Mouse (Mus musculus): ENCODE data around the gene Smug1.

The Smug1 gene

DNA sequence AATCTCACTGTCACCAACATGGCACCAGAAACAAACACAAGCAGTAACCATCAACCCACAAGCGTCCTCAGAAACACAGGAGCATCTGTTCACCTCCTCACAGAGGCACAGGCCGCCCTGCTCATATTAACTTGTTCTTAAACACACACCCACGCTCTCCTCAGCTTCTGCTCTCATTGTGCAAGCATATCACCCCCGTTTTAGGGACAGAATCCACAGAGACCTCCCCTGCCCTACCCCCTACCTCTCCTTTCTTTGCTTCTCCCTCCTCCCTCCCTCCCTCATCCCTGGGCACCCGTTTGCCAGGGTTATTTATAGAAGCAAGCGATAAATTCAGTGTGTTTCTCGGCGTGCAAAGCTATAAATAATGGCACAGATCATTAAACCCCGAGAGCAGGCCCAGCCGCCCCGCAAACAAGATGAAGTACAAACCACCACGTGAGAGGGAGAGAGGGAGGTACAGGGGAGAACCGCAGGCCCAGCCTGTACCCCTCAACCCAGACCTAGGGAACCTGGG lies 31.4 kb downstream of the Smug1 start:
- DNase-seq: peak; percentile 30

DNA sequence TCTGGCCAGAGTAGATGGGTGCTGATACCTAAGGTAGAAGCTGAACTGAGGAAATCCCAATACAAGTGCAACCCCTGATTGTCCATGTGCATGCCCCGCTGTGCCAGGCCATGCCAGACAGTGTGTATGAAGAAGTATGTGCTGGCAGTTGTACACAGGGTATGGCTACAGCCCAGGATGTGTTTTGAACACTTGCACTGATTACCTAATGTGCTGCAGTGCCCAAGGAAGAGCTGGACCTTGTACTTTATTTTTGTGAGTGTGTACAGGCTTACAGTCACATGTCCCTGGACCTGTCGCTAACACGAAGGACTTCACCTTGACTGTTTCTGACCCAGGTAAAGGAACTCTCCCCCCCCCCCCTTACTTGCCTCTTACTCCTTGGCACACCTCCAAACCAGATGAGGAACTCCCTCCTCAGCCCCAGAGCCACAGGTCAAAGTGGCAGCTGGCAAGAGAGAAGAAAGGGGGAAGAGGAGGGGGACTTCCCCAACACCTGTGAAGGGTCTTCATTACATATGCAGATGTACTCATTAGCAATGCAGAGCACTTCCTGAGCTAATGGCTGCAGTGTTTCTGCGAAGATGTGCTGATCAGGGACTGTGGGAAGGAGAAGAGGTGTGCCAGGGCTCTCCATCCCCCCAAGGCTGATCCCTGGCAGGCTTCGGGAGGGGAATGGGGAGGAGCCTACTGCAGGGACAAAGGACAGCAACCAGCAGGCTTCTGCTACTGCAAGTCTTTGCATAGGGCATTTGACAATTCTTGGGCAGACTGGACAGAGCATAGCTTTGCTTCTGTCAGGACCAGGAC lies 32.4 kb downstream of the Smug1 start:
- no peak for DNase-seq

DNA sequence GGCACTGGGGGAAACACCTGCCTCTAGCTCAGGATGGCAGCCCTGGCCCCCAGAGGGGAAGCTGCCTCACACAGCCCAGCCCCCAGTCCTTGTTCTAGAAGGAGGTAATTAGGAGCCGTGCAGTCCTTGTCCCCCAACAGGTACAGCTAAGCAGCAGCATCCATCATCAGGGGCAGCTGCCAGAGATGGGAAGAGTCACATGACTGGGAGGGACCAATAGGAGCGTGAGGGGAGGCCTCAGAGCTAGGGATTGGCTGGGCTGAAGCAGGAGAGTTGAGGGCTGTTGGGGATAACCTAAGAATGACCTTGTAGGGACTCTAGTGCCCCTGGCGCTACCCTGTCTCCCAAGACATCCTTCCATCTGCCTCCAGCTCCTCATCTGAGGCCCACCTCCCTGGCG lies 33.1 kb downstream of the Smug1 start:
- no peak for DNase-seq

DNA sequence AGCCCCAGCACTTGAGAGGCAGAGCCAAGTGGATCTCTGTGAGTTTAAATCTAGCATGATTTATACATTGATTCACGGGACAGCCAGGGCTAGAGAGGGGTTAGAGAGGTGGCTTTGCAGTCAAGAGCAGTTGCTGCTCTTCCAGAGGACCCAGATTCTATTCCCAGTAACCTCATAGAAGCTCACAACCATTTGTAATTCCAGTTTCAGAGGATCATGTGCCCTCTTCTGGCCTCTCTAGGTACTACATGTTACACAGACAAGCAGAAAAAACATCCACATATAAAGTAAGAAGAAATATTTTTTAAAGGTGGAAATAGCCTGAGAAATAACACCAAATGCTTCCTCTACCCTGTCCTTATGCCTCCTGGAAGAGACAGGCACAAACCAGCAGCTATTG lies 36.2 kb downstream of the Smug1 start:
- DNase-seq: no peak

DNA sequence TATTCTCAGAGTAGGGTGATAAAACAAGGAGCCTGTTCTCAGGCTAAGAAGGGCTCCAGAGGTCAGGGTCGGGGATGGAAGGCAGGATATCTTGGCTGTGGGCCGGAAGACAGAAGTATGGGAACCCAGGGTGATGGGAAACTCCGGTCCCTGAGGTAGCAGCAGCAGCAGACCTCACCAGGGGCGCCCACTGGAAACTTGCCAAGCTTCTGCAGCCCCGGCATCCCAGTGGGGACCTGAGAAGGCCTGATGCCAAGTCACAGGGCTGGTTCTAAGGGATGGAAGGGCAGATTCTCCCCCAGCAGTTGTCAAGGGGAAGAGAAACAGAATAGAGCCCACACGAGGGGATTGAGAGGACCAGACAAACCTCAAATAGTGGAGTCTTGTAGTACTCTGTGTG lies 37.6 kb downstream of the Smug1 start:
- no peak for DNase-seq

DNA sequence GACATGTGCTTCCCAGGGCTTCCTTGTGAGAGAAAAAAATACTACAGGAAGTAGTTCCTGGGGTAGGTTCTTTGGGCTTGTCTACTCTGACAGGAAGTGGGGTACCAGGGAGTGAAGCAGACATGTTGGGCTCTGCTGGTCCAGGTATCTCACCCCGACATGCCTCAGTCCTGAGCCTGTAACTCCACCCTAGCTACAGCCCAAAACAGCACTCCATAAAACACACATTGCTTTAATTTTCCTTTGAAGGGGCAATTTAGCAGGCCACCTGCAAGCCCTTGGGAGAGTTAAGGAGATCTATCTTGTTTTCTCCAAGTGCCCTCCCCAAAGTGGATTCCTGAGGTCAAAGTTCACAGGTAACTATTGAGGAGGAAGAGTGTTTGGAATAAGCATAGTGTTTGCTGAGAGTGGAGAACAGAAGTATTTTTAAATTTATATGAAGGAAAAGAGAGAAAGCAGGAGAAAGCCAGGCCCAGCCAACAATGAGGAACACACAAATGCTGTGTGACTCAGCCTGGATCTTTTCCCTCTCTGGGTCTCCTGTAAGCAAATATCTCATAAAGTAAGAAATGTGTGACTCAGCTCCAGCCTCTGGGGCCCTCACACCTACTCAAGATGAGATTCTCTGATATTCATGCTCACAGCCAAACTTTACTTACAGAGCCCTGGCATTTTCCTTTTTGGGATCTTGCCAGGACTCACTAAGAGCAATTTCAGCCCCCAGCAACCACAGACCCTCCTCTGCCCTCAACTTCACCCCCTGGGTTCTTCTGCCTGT lies 38.6 kb downstream of the Smug1 start:
- no peak for DNase-seq

DNA sequence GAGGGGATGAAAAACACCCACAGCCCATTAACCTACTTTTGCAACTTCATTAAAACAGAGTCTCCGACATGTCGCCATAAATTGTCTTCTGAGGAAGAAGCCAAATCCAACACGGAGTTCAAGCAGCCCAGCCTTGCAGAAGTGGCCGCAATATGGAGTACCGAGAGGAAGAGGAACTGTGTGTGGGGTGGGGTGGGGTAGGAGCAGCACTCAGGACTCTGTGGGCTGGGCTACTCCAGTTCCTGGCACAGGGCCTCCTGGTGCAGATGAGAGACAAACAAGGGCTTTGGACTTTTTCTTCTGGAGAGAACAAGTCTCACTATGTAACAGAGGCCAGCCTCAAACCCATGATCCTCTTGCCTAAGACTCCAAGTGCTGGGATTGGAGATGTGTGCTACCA lies 40.9 kb downstream of the Smug1 start:
- no peak for DNase-seq

DNA sequence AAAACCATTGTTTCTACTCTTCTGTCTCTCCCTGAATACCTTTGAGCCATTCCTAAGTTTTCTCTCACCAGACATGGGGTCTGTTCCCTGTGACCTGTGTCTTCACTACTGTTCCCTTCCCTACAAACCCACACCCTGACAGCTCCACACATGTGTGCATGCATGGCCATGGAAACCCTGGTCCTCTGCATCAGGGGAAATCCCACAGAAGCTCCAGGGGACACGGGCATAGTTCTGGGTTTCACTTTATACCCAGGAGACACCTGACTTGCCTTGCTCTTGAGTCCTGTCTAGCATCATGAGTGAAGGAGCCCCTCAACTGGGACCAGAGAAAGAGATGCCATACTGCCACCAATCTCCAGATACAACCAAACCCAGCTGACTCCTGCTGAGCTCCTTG lies 42.6 kb downstream of the Smug1 start:
- no peak for DNase-seq

DNA sequence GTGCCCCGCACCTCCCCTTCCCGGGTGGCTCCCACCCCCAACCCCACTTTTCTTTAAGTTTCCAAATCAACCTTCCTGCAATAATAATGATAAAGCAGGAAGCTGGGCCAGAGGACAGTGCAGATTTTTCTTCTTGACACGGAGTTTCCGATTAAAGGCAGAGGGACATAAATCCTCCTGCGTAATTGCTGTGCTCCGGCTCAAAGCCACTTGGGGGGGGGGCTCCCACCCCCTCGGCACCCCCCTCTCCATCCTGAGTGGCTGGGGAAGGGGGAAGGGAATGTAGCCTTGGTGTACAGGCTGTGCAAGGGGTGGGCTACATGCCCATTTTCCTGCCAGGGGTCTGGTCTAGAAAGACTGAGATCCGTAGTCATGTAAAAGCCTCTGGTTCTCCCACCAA lies 43.5 kb downstream of the Smug1 start:
- DNase-seq: no peak

DNA sequence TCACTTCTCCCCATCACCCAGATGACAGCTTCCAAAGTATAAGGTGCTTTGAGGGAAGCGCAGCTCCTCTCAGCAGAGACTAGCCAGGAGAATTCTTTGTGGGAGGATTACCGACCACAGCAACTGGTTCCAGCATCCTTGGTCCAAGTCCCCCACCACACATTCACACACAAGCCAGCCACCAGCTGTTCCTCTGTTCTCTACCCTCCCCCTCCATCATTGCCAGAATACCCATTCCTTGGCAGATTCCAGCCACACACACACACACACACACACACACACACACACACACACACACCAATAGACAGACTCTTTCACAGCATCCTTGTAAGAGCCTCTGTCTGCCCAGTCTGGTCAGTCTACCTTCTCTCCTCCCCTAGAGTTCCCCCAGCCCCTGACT lies 44.5 kb downstream of the Smug1 start:
- no peak for DNase-seq

DNA sequence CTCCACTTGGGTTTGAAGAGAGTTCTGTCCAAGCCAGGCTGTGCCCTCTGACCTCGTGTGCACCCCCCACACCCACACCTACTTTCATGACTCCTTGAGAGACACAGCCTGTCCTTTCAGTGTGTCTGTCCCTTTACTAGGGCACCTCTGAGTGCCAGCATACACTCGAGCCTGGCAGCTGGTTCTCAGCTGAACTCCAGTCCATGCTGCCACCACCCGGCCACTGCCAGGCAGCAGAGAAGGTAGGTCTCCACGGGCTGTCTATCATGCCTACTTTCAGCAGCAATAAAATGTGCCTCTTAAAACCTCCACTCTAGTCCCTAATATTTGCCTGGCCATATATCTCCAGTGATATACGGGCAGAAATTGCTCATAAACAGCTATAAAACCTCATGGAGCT lies 45.5 kb downstream of the Smug1 start:
- no peak for DNase-seq

DNA sequence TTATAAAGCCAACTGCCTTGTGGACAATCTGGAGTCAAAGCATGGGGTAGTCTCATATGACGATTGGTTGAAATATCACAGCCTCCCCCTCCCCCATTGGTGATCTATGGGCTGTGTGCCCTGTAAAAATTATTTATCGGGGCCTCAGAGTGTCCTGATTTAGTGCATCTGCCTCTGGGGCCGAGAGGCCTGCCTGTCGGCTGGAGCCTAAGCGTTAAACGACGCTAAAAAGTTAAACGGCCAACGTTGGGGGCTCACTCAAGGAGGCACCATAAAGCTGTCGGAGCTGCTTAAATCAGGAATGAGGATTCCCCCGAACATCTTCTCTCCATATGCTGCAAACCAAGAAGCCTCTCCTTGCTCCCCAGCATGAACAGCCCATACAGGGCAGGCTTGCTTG lies 46.3 kb downstream of the Smug1 start:
- DNase-seq: no peak

DNA sequence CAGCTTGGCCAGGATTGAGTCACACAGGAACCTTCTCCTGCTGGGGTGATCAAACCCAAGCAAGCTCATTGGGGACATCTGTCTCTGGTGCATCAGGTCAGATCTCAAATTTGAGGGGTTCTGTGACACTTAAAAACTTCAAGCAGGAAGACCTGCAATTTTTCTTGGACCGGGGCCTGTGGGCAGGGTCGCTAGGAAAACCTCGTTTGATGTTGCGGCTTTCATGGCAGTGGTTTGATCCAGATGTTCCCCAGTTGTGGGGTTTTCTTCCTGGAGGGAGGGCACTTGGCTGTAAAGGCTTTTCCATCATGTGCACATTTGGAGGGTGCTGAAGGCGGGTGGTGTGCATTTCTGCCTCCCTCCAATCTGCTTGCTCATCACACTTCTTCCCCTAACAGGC lies 51.2 kb downstream of the Smug1 start:
- DNase-seq: no peak

DNA sequence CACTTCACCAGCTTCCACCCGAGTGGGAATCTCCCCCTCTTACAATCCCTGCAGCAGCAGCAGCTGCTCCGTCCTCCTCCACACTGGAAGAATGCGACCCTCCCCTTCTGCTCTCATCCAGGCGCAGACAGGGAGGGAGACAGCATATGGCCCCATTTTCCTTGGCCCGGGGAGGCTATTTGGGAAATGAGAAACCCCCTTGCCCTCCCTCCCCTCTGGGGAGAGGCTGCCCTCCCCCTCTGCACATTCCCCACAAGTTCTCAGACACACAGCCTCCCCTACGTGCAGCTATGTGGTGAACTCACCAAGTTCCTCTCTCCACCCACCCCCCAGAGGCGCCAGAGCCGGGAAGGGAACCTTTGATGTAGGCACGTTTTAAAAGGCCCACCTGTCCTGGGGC lies 51.6 kb downstream of the Smug1 start:
- DNase-seq: no peak

DNA sequence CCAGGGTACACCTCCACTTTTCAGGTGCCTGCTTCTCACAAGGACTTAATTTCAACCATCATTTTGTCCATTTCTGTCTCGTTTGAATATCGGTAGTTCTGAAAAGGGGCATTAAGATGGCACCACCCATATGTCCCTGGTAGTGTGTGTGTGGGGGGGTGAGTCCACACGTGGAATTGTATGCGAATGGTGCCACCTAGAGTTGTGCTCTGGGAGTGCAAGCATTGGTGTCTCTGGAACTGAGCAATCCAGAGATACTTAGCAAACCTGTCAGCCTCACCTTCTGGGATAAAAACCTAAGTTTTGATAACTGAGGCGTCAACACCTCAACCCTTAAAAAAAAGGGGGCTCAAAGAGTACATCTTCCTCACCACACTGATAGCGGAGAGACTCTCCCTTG lies 53.8 kb downstream of the Smug1 start:
- DNase-seq: no peak

DNA sequence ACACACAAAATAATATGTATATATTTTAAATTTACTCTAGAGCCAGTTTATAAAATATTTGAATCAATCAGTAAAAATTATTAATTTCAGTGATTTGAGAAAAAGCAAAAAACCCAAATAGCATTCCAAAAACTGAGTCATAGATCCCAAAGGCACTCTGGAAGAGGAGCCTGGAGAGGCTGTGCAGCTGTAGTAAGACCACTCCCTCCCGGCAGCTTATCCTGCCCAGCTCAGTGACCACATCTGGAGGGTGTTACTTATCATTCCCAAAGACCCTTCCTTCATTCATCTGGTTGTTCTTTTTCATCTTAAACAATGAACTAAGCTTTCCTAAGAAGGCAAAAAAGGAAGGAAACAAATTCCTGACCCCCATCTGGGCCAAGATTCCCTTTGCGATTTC lies 54.6 kb downstream of the Smug1 start:
- no peak for DNase-seq

DNA sequence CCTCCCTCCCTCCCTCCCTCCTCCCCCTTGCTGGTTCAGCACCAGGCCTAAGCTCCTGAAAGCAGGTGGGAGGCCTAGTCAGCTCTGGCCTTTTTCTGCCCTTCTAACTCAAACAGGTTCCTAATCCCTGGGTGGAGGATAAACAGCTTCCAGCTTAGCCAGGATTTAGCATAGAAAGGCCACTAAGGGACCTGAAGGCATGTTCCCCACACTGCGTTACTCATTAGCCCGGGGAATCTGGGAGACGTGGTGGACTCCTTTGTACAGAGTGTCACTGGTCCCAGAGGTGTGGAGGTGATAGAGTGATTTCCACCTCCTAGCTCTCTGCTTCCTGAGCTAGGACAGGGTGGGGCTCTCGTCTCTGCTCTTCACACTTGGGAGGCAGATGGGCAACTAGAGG lies 57.0 kb downstream of the Smug1 start:
- DNase-seq: no peak

DNA sequence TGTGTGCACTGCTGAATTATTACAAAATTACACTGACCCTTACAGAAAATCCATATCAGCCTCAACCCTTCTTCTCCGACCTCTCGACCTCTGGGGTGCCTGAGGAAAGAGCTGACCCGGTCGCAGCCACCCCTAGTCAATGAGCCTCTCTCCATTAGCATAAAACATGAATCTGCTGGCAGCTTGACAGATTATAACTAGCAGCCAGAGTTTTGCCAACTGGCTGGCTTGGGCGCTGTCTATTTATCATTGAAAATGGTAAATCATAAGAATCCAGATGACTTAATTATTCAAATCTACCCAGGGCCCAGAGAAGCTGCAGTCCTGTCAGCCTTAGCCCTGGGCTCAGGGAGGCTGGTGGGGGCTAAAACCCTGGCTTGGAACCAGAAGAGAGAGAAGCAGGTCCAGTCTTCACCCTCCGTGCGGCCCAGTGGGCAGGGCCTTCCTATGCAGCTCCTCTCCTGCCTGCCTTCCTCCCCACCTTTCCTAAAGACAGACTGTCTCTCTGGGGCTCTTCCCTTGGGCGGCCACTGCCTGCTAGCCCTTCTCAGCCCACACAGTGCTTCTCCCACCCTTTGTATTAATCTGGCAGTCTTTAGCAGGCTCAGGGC lies 58.7 kb downstream of the Smug1 start:
- DNase-seq: no peak

DNA sequence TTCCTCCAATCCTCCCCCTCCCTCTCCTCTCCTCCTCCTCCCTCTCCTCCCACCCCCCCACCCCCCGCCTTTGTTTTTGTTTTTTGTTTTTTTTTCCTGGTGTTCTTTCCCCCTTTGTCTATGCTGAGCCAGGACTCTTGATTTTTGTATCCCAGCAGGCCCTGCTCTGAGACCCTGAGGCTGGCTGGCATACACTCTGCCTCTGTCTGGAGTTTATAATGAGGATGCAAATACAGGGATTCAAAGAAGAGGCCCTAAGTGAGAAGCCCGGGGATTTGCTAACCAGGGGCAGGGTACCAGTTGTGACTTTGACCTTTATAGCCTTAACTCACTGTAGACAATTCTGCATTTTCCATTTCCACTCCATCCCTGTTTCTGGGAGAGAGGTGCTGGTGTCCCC lies 60.7 kb downstream of the Smug1 start:
- no peak for DNase-seq
